Mouse (Mus musculus): ENCODE data around the gene Eif4g3.

Gene Eif4g3

GRCm38 (mm10) chr4:138164860-138165259 lies 172.0 kb downstream of the Eif4g3 start:
- no peak for DNase-seq

GRCm38 (mm10) chr4:138166519-138166918 lies 173.7 kb downstream of the Eif4g3 start:
- DNase-seq = no peak

DNA sequence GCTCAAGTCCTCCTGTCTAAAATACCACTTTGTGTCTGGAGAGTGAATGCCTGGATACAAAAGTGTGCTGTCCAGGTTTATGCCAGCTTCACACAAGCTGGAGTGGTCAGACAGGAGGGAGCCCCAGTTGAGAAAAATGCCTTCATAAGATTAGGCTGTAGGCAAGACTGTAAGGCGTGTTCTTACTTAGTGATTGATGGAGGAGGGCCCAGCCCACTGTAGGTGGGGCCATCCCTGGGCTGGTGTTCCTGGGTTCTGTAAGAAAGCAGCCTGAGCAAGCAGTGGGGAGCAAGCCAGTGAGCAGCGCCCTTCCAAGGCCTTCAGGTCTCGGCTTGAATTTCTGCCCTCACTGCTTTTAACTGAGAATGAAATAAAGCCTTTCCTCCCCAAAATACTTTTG lies 175.3 kb downstream of the Eif4g3 start:
- no peak for DNase-seq

DNA sequence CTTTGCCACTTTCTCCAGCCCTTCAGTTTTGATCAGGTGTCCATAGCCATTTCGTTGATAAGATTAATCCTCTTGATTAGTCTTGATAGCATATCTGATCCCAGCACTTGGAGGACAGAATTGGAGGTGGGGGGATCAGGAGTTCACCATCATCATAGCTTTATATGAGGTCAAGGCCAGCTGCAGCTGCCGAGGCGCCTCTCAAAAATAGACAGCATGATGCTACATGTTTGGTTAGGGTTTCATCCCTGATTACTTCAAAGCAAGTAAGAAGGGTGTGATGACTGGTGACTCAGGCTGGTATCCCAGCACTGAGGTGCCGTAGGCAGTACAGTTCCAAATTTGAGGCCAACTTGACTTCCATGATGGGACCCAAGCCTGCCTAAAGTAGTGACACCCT lies 176.6 kb downstream of the Eif4g3 start:
- DNase-seq = no peak

GRCm38 (mm10) chr4:138172686-138173085 lies 179.9 kb downstream of the Eif4g3 start:
- DNase-seq = no peak

DNA sequence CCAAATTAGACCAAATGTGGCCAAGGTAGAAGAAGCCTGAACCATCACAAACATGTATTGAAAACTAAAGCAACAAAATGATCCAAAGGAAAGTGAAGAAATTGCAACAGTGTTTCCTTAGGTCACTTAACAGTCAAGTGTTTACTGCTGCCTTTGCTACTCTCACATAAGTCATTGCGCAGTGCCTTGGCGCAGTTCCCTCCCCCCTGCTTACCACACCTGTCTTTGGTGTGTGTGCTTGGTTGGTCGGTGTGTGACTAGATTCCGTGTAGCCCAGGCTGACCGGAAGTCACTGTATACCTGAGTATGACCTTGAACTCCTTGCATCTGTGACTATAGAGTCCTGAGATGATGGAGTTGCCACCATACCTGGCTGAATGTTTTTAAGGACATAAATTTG lies 186.6 kb downstream of the Eif4g3 start:
- DNase-seq = no peak

- no peak for DNase-seq
Measured at GRCm38 (mm10) chr4:138180719-138181118, 187.9 kb downstream of the Eif4g3 start.

DNA sequence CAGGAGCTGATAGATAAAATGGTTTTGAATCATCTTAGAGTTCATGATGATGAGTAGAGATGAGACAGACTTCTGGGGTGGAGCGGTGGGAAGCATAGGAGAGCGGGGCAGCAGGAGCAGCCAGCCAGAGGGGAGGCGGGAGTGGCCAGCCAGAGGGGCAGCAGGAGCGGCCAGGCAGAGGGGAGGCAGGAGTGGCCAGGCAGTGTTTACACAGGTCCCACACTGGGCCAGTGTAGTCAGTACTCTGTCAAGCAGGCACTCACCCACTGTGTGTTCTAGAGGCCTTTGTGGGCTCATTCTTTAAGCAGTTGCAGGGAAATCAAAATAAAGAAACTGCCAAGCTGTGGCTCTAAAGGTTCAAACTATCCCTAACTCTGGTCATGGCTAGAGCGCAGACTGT lies 191.2 kb downstream of the Eif4g3 start:
- DNase-seq = no peak

DNA sequence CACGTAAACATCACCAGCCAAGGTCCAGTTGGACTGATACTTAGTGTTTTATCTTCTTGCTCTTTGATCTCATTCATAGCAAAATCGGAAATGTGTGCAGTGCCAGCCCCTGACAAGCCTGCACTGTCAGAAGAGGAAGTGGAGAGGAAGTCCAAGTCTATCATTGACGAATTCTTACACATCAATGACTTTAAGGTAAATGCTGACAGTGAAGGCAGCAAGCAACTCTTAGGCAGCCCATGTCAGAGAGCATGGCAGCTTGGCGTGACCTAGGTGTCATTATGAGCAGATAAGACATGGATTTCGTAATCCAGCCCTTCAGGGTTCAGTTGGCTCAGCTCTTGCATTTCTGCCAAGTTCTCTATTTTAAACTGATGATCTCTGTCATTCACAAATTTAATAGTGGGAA lies 191.8 kb downstream of the Eif4g3 start:
- DNase-seq = no peak

DNA sequence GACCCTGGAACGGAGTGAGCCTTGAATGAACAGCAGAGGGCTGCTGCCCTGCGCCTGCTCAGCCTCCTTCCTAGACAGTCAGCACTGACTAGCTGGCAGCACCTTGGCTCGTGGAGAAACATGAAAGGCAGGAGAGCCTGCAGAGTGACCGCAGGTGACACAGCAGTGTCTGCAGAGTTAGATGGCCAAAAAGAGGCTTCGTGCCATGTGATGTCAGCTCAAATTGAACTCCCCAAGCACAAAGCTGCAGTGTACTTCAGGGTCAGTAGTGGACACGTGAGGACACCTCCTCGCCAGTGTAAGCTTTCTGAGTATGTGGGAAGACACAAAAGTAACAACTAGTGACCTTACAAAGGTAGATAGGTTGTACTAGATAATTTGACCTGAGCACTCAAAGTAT lies 193.1 kb downstream of the Eif4g3 start:
- no peak for DNase-seq

DNA sequence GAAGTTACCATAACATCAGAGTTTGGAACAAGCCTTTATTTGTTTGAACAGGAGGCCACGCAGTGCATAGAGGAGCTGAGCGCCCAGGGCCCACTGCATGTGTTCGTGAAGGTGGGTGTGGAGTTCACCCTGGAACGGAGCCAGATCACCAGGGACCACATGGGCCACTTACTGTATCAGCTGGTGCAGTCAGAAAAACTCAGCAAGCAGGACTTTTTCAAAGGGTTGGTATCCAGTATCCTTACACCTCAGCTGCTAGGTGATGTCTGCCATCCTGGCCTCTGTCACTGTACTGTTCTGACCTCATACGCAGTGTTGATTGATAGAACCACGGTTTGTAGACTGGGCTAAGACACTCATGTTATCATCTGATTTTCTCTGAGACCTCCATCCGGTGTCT lies 195.2 kb downstream of the Eif4g3 start:
- DNase-seq = no peak

DNA sequence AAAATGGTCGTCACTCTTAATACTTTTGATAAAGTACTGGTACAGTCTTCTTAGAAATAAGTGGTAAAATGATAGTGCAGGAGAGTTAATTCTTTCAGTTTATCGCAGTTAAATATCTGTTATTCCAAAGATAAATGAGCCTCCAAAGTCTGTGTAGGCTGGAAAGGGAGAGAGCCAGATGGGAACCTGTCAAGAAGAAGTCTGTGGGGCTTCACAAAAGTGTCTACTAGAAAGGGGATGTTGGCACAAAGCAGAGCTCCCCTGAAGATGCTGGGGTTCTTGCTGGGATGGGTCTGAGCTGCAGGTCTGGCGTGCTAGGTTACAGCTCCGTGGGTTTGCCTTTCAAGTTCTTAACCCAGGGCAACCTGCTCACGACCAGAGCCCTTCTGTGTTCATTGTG lies 199.7 kb downstream of the Eif4g3 start:
- no peak for DNase-seq

- DNase-seq = no peak
Measured at GRCm38 (mm10) chr4:138200769-138201168, 207.9 kb downstream of the Eif4g3 start.

DNA sequence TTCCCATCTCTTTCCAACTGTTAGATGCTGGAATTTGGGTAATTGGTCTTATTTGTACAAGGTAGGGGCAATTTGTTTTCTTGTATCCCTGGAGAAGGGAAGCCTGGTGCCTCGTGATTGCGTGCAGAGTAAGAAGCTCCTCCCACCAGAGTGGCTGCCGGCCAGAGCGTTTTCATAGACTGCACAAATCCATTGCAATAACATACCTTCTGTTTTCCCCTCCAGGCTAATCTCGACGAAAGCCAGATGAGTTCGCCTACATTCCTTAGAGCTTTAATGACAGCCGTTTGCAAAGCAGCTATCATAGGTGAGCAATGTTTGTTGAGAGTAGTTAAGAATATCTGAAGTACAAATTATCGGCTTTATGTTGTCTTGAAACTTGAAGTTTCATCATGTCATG lies 208.9 kb downstream of the Eif4g3 start:
- DNase-seq = no peak

DNA sequence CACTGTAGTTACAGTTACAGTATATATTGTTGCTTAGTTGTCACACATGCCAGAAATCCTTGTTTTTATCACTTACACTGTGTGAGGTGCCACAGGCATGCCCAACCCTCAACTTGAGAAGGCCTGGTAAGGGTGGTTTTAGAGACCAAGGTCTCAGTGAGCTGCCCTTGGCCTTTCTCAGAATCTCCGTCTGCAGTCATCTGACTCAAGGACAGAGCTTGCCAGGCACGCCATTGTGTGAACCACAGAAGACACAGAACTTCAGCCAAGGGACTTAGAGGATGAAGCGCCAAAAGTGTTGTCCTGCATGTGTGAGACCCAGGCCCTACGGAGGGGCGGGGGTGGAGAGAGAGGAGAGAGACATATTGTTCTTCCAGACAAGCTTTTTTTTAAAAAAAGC lies 217.3 kb downstream of the Eif4g3 start:
- no peak for DNase-seq

- DNase-seq = no peak
Measured at GRCm38 (mm10) chr4:138213861-138214260, 221.0 kb downstream of the Eif4g3 start.

GRCm38 (mm10) chr4:138215671-138216199 lies 222.9 kb downstream of the Eif4g3 start:
- DNase-seq = no peak

- DNase-seq = peak; percentile 74 to 88
Measured at GRCm38 (mm10) chr4:138216200-138216890, 223.5 kb downstream of the Eif4g3 start, which contains the start of gene Hp1bp3. Hp1bp3 (plus strand) TSS chr4:138216296.

DNA sequence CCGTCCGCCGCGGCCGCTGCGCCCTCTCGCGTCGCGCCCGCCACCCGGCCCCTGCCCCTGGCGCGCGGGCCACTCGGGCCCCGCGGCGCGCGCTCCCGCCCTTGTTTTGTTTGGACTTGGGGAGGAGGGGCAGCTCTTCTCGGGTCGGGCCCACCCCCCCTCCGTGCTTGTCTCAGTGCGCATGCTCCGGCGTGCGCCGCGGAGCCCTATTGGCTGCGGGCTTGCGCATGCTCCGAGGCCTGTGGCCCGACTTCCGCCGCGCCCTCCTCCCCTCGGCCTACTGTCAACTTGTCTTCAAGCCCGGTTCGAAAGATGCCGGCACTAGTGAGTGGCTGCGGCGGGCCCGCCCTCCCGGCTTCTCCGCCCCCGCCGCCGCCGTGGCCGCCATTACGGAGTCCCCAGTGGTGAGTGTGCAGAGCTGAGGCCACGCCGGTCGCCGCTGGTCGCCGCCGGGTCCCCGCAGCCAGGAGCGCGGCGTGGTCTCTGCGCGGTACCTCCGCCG lies 224.1 kb downstream of the Eif4g3 start:
- DNase-seq = peak; percentile 99

GRCm38 (mm10) chr4:138217441-138217840 lies 224.6 kb downstream of the Eif4g3 start:
- DNase-seq = peak in 1 of 2 experiments; percentile 13

DNA sequence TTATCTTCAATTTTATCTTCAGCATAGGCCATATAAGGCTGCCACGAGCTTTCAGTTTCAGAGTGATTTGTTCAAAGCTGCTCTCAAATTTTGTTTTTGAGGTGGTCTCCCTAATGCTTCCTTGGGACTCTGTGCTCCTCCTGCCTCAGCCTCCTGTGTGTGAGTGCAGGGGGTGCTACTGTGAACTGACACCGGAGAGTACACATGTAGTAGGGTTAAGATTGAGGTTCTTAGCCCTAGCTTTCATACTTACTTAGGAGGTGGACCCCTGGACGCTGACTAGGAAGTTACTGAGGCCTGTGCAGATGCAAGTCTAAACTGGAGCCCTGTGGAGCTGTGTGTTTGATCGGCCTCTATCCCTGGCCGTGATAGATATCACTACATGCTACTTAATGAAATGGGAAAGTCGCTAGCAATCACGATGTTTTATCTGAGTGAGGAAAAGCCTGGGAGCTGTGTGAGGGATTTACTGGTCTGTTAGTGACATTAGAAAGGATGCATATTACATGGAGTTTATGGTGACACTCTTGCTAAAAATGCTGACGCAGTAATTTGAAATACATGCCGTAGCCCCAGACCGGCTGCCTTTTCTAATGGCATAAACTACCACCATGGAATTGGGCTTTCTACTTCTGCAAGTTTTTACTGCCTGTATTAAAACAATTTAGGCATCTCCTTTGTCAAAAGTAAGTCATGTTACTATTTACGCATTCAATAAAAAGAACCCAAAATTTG lies 225.3 kb downstream of the Eif4g3 start:
- DNase-seq = no peak

DNA sequence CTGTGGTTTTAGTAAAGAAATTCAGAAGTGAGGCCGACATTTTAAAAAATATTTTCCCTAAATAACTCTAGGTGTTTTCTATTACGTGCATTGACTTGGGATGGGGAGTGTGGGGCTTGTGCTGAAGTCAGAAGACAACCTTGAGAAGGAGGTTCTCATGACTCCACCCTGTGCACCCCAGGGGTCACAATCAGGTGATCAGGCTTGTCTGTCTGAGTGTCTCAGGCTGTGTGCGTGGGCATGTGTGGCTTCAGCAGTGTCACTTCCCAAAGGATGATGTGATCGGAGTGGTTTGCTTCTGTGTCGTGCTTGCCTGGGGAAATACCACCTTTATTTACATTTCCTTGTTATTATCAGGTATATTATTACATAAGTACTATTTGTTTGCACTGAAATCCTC lies 226.5 kb downstream of the Eif4g3 start:
- no peak for DNase-seq

DNA sequence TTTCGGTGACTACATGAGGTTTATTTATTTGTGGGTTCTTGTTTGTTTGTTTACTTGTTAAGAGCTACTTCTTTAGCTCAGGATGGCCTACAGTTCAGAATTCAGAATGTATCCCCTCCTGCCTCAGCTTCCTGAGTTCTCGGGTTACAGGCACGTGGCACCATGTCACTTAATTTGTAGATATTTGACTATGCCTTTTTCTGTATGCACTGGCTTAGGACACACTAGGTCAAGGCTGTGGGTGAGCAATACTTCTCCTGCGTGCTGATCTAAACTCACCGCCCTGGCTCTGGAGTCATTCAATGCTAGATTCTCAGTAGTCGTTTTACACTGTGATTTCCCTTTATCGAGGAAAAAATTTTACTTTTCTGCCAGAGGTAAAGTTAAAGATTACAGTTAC lies 227.9 kb downstream of the Eif4g3 start:
- DNase-seq = no peak

DNA sequence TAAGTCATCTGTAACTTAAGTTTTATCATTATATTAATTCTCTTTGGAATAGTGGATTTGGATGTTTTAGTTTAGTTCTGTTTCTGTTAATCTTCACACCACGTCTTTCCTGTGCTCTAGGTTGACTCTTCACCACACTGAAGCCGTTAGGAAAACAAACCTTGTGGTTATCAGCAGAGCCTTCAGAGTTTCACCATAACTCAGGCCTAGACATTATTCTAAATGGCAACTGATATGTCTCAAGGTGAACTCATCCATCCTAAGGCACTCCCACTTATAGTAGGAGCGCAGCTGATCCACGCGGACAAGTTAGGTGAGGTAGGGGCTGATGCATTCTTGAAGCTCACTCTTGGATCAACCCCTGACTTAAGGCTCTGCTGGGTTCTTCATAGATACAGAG lies 228.6 kb downstream of the Eif4g3 start:
- DNase-seq = no peak
